ENCODE assay signal across 8 mouse cellular contexts in genomic region chr8:126757951-126758757, GRCm38 (mm10).
DNase-seq lines count a peak whose midpoint lies in the region; ATAC-seq and TF ChIP-seq lines count a peak whose summit lies in the region.

No protein-coding gene starts in this region.

- H3K36me3 ChIP-seq in heart, embryonic 10.5 days, result no peaks in the 10 kb centered on the region
- no peaks in the 10 kb centered on the region for H3K36me3 ChIP-seq in stomach, postnatal 0 days (ENCODE audit: control insufficient read depth, insufficient read depth, low read length)

- H3K9ac ChIP-seq in stomach, postnatal 0 days (ENCODE audit: low read length), result no peak overlapping the region

- no peaks in the 10 kb centered on the region for H3K27me3 ChIP-seq in heart, embryonic 10.5 days (ENCODE audit: insufficient read depth, poor library complexity, severe bottlenecking)
- no peaks in the 10 kb centered on the region for H3K27me3 ChIP-seq in stomach, postnatal 0 days (ENCODE audit: control insufficient read depth, insufficient read depth, low read length)

- H3K4me1 ChIP-seq in heart, embryonic 10.5 days, result peaks cover 8% of the 10 kb centered on the region; the same call in 1 of the 2 replicates
- no peaks in the 10 kb centered on the region for H3K4me1 ChIP-seq in stomach, postnatal 0 days (replicated peaks; ENCODE audit: control insufficient read depth, insufficient read depth)

- H3K9me3 ChIP-seq in heart, embryonic 10.5 days, result no peaks in the 10 kb centered on the region
- no peaks in the 10 kb centered on the region for H3K9me3 ChIP-seq in stomach, postnatal 0 days (ENCODE audit: control insufficient read depth, low read length)

- H3K27ac ChIP-seq in heart, embryonic 10.5 days, result peak overlapping the region; percentile 56
- H3K27ac ChIP-seq in stomach, postnatal 0 days (replicated peaks), result peak overlapping the region; percentile 61

- H3K4me3 ChIP-seq in heart, embryonic 10.5 days, result no peak overlapping the region
- no peak overlapping the region for H3K4me3 ChIP-seq in stomach, postnatal 0 days (ENCODE audit: low read depth, low read length)

- TF ChIP-seq EP300 in stomach, postnatal 0 days (optimal IDR thresholded peaks at IDR 0.05), result no peak

- peak; percentile 51 for TF ChIP-seq CTCF in stomach, postnatal 0 days (IDR thresholded peaks at IDR 0.05; ENCODE audit: low read depth)

- ATAC-seq in stomach, postnatal 0 days (ENCODE audit: low FRiP score, low TSS enrichment), result peak; percentile 48; the same call in 1 of the 2 replicates

- no peak overlapping the region for H3K4me2 ChIP-seq in stomach, postnatal 0 days (replicated peaks; ENCODE audit: low read depth)

- peak; percentile 32 for DNase-seq in 3134 (ENCODE audit: extremely low read depth, insufficient read length, low spot score)
- DNase-seq in CD4-positive, CD25-positive, alpha-beta regulatory T cell, adult 2 months (ENCODE audit: low read depth, low spot score), result peak; percentile 63
- no peak for DNase-seq in heart, embryonic 10.5 days (ENCODE audit: low spot score)
- peak; percentile 19 to 39 for DNase-seq in left cerebral cortex, adult 8-10 months (ENCODE audit: low spot score in 2 of 2)
- peak; percentile 76 to 83 for DNase-seq in lung, postnatal 4 days
- peak; percentile 34 for DNase-seq in stomach, postnatal 0 days (ENCODE audit: low spot score)
- no peak for DNase-seq in cerebellum, postnatal 10 days
- DNase-seq in urinary bladder, adult 2 months (ENCODE audit: low spot score), result no peak

- 72% methylated on average over 12 of the region's 12 CpGs for WGBS in heart, embryonic 10.5 days
- WGBS in stomach, postnatal 0 days, result 64% methylated on average over 12 of the region's 12 CpGs

Comparison
In these comparisons a context has a peak if more than half of its experiments do, and no peak if none do; other contexts are left out.
1. DNase-seq: peak in 3134 (single experiment), CD4-positive, CD25-positive, alpha-beta regulatory T cell, adult 2 months (single experiment), left cerebral cortex, adult 8-10 months (2 of 2), lung, postnatal 4 days (2 of 2) and stomach, postnatal 0 days (single experiment); none in heart, embryonic 10.5 days (single experiment), cerebellum, postnatal 10 days (0 of 2) and urinary bladder, adult 2 months (single experiment).